7 mouse cellular contexts compared by ENCODE assay signal in genomic region chr8:122500856-122501255, GRCm38 (mm10). TPM values are rescaled to one million over a fixed set of nuclear protein-coding genes. Genes with fewer than 3 reads are reported as not detected.
DNase-seq lines count a peak whose midpoint lies in the region; ATAC-seq and TF ChIP-seq lines count a peak whose summit lies in the region.

No protein-coding gene starts in this region.

- 32% methylated on average over 10 of the region's 10 CpGs for WGBS in intestine, postnatal 0 days
- WGBS in limb, embryonic 10.5 days: 37% methylated on average over 10 of the region's 10 CpGs
- WGBS in midbrain, embryonic 14.5 days: 34% methylated on average over 10 of the region's 10 CpGs

- H3K36me3 ChIP-seq in intestine, postnatal 0 days (ENCODE audit: control insufficient read depth, insufficient read depth): peaks cover 40% of the 10 kb centered on the region; the same call in 1 of the 2 replicates
- peaks cover 63% of the 10 kb centered on the region for H3K36me3 ChIP-seq in limb, embryonic 10.5 days
- H3K36me3 ChIP-seq in midbrain, embryonic 14.5 days (ENCODE audit: control insufficient read depth, insufficient read depth, low read length): no peaks in the 10 kb centered on the region

- H3K27me3 ChIP-seq in intestine, postnatal 0 days (replicated peaks; ENCODE audit: control insufficient read depth, insufficient read depth, low read length): no peaks in the 10 kb centered on the region
- H3K27me3 ChIP-seq in limb, embryonic 10.5 days (ENCODE audit: low read depth, poor library complexity, severe bottlenecking): no peaks in the 10 kb centered on the region
- no peaks in the 10 kb centered on the region for H3K27me3 ChIP-seq in midbrain, embryonic 14.5 days (ENCODE audit: control insufficient read depth, insufficient read depth, low read length)

- DNase-seq in adrenal gland, adult (ENCODE audit: inconsistent age in 2 of 2, low spot score in 1 of 2): peak; percentile 77 to 92
- DNase-seq in cerebellum, postnatal 36 days: peak; percentile 78 to 84
- peak; percentile 81 for DNase-seq in gastrocnemius, postnatal 10 days
- DNase-seq in limb, embryonic 10.5 days (ENCODE audit: low spot score): peak; percentile 89
- peak; percentile 92 for DNase-seq in midbrain, embryonic 14.5 days
- peak; percentile 55 to 75 for DNase-seq in spleen, adult 18-20 months

- H3K4me3 ChIP-seq in intestine, postnatal 0 days (ENCODE audit: low read depth, low read length): no peak overlapping the region
- no peak overlapping the region for H3K4me3 ChIP-seq in limb, embryonic 10.5 days
- H3K4me3 ChIP-seq in midbrain, embryonic 14.5 days (replicated peaks; ENCODE audit: low read depth, low read length): no peak overlapping the region

- H3K4me2 ChIP-seq in intestine, postnatal 0 days (replicated peaks; ENCODE audit: low read depth): no peak overlapping the region
- H3K4me2 ChIP-seq in midbrain, embryonic 14.5 days (ENCODE audit: low read length): no peak overlapping the region

- no peaks in the 10 kb centered on the region for H3K4me1 ChIP-seq in intestine, postnatal 0 days (replicated peaks; ENCODE audit: control insufficient read depth, insufficient read depth, low read length)
- H3K4me1 ChIP-seq in limb, embryonic 10.5 days: peaks cover 21% of the 10 kb centered on the region
- H3K4me1 ChIP-seq in midbrain, embryonic 14.5 days (ENCODE audit: control insufficient read depth, insufficient read depth, low read length): no peaks in the 10 kb centered on the region

- no peak overlapping the region for H3K9ac ChIP-seq in intestine, postnatal 0 days (ENCODE audit: low read depth, low read length)
- no peak overlapping the region for H3K9ac ChIP-seq in midbrain, embryonic 14.5 days (replicated peaks; ENCODE audit: low read length)

- H3K9me3 ChIP-seq in intestine, postnatal 0 days (ENCODE audit: control insufficient read depth): no peaks in the 10 kb centered on the region
- H3K9me3 ChIP-seq in limb, embryonic 10.5 days (replicated peaks): no peaks in the 10 kb centered on the region
- H3K9me3 ChIP-seq in midbrain, embryonic 14.5 days (ENCODE audit: control insufficient read depth, low read length): no peaks in the 10 kb centered on the region

- no peak overlapping the region for H3K27ac ChIP-seq in intestine, postnatal 0 days (ENCODE audit: low read depth, low read length)
- no peak overlapping the region for H3K27ac ChIP-seq in limb, embryonic 10.5 days
- H3K27ac ChIP-seq in midbrain, embryonic 14.5 days (replicated peaks; ENCODE audit: low read depth, low read length): no peak overlapping the region

- peak; percentile 98 for TF ChIP-seq CTCF in intestine, postnatal 0 days (IDR thresholded peaks at IDR 0.05; ENCODE audit: low read depth)

- peak; percentile 35; the same call in 1 of the 2 replicates for ATAC-seq in intestine, postnatal 0 days
- no peak for ATAC-seq in midbrain, embryonic 14.5 days (ENCODE audit: low FRiP score, low TSS enrichment)

RNA-seq across cellular contexts. Expression of gene Ctu2, which starts 24.9 kb away (rescaled TPM):
- 10 to 100 TPM; 12.0 to 13.3 TPM for total RNA-seq in gastrocnemius, postnatal 10 days (2021)
- 22.4 and 26.4 TPM in 2 replicates for polyA plus RNA-seq in intestine, postnatal 0 days (2015; fragmentation: Nextera tagmentation; extraction: Ambion mirVana)
- 80.3 and 81.8 TPM in 2 replicates for polyA plus RNA-seq in limb, embryonic 10.5 days (2016; fragmentation: Nextera tagmentation; extraction: Ambion mirVana)
- 80.6 and 93.1 TPM in 2 replicates for polyA plus RNA-seq in midbrain, embryonic 14.5 days (2014; fragmentation: Nextera tagmentation; extraction: Ambion mirVana)

RNA-seq across cellular contexts. Expression of gene Rnf166, which starts 25.0 kb away (rescaled TPM):
- 10 to 100 TPM; 26.2 to 28.0 TPM for total RNA-seq in gastrocnemius, postnatal 10 days (2021)
- polyA plus RNA-seq in intestine, postnatal 0 days (2015; fragmentation: Nextera tagmentation; extraction: Ambion mirVana): 22.7 and 22.8 TPM in 2 replicates
- 33.1 and 41.4 TPM in 2 replicates for polyA plus RNA-seq in limb, embryonic 10.5 days (2016; fragmentation: Nextera tagmentation; extraction: Ambion mirVana)
- polyA plus RNA-seq in midbrain, embryonic 14.5 days (2014; fragmentation: Nextera tagmentation; extraction: Ambion mirVana): 33.7 and 34.4 TPM in 2 replicates

RNA-seq across cellular contexts. Expression of gene Snai3, which starts 40.3 kb away (rescaled TPM):
- 1 to 10 TPM; 2.5 to 3.1 TPM for total RNA-seq in gastrocnemius, postnatal 10 days (2021)
- polyA plus RNA-seq in intestine, postnatal 0 days (2015; fragmentation: Nextera tagmentation; extraction: Ambion mirVana): 0.33 and 0.46 TPM in 2 replicates
- polyA plus RNA-seq in limb, embryonic 10.5 days (2016; fragmentation: Nextera tagmentation; extraction: Ambion mirVana): not detected in 2 replicates
- polyA plus RNA-seq in midbrain, embryonic 14.5 days (2014; fragmentation: Nextera tagmentation; extraction: Ambion mirVana): not detected in 2 replicates

RNA-seq across cellular contexts. Expression of gene Piezo1, which starts 50.3 kb away (rescaled TPM):
- total RNA-seq in gastrocnemius, postnatal 10 days (2021): 10 to 100 TPM; 24.5 to 30.9 TPM
- 4.4 and 7.3 TPM in 2 replicates for polyA plus RNA-seq in intestine, postnatal 0 days (2015; fragmentation: Nextera tagmentation; extraction: Ambion mirVana)
- polyA plus RNA-seq in limb, embryonic 10.5 days (2016; fragmentation: Nextera tagmentation; extraction: Ambion mirVana): 10.7 and 11.8 TPM in 2 replicates
- 1.0 and 4.6 TPM in 2 replicates for polyA plus RNA-seq in midbrain, embryonic 14.5 days (2014; fragmentation: Nextera tagmentation; extraction: Ambion mirVana)

RNA-seq across cellular contexts. Expression of gene Mvd, which starts 57.6 kb away (rescaled TPM):
- 1 to 10 TPM; 6.9 to 7.9 TPM for total RNA-seq in gastrocnemius, postnatal 10 days (2021)
- polyA plus RNA-seq in intestine, postnatal 0 days (2015; fragmentation: Nextera tagmentation; extraction: Ambion mirVana): 18.7 and 19.2 TPM in 2 replicates
- 64.6 and 64.9 TPM in 2 replicates for polyA plus RNA-seq in limb, embryonic 10.5 days (2016; fragmentation: Nextera tagmentation; extraction: Ambion mirVana)
- 47.1 and 60.9 TPM in 2 replicates for polyA plus RNA-seq in midbrain, embryonic 14.5 days (2014; fragmentation: Nextera tagmentation; extraction: Ambion mirVana)
